Mouse (Mus musculus) CD4-positive helper T cell, adult 2 months (primary cell): ENCODE results near the gene Ephx1.
"Not testable (repeated sequence)": the region's sequence is repeated elsewhere in the genome, so short reads cannot be mapped to it uniquely, and the experiment has no call there.

ENCODE experiments used
- DNase-seq: peaks from one replicate; pipeline ENCODE4 v3.0.0-alpha.2; 2012; ENCODE audit warnings: low read depth, missing footprints, low spot score

Ephx1 gene

GRCm38 (mm10) chr1:181013446-181013845, 7.3 kb downstream of the Ephx1 start:
- DNase-seq: no peak

GRCm38 (mm10) chr1:181012416-181012815, 8.3 kb downstream of the Ephx1 start:
- DNase-seq: no peak

GRCm38 (mm10) chr1:181011601-181012000, 9.1 kb downstream of the Ephx1 start:
- DNase-seq: no peak

GRCm38 (mm10) chr1:181010171-181010932, 10.4 kb downstream of the Ephx1 start:
- DNase-seq: no peak

GRCm38 (mm10) chr1:181009754-181010153, 10.9 kb downstream of the Ephx1 start:
- no peak for DNase-seq

GRCm38 (mm10) chr1:181009011-181009590, 11.6 kb downstream of the Ephx1 start:
- DNase-seq: no peak

- DNase-seq: no peak
Measured at GRCm38 (mm10) chr1:181008266-181008665, 12.4 kb downstream of the Ephx1 start.

- no peak for DNase-seq
Measured at GRCm38 (mm10) chr1:181007831-181008230, 12.9 kb downstream of the Ephx1 start.

- DNase-seq: no peak
Measured at GRCm38 (mm10) chr1:181005331-181005730, 15.4 kb downstream of the Ephx1 start.

- DNase-seq: no peak
Measured at GRCm38 (mm10) chr1:181003790-181004189, 16.9 kb downstream of the Ephx1 start.

- no peak for DNase-seq
Measured at GRCm38 (mm10) chr1:181001621-181002020, 19.1 kb downstream of the Ephx1 start.

- DNase-seq: no peak
Measured at GRCm38 (mm10) chr1:181001217-181001616, 19.5 kb downstream of the Ephx1 start.

- no peak for DNase-seq
Measured at GRCm38 (mm10) chr1:181000501-181001092, 20.1 kb downstream of the Ephx1 start.

- peak; percentile 59 for DNase-seq
Measured at GRCm38 (mm10) chr1:180992142-180992541, 28.6 kb downstream of the Ephx1 start.

- no peak for DNase-seq
Measured at GRCm38 (mm10) chr1:180990671-180991070, 30.0 kb downstream of the Ephx1 start.

GRCm38 (mm10) chr1:180987759-180988158, 32.9 kb downstream of the Ephx1 start:
- DNase-seq: peak; percentile 75

- no peak for DNase-seq
Measured at GRCm38 (mm10) chr1:180986701-180987100, 34.0 kb downstream of the Ephx1 start.

- not testable (repeated sequence) for DNase-seq
Measured at GRCm38 (mm10) chr1:180981298-180982046, 39.2 kb downstream of the Ephx1 start.

- no peak for DNase-seq
Measured at GRCm38 (mm10) chr1:180980464-180980863, 40.2 kb downstream of the Ephx1 start.

- DNase-seq: no peak
Measured at GRCm38 (mm10) chr1:180979484-180980251, 41.0 kb downstream of the Ephx1 start.

- DNase-seq: peak; percentile 59
Measured at GRCm38 (mm10) chr1:180976110-180976679, 44.5 kb downstream of the Ephx1 start.
